Mouse (Mus musculus): ENCODE data around the gene Smo. TPM values are rescaled to one million over a fixed set of nuclear protein-coding genes. Genes with fewer than 3 reads are reported as not detected.
A peak's percentile ranks its signal among the peaks of the same experiment; 100 is the strongest.
"Not testable (repeated sequence)": the region's sequence is repeated elsewhere in the genome, so short reads cannot be mapped to it uniquely, and the experiment has no call there.

The Smo gene
- polyA plus RNA-seq, 1 experiment from 2014 or later, result 2.9 TPM

DNA sequence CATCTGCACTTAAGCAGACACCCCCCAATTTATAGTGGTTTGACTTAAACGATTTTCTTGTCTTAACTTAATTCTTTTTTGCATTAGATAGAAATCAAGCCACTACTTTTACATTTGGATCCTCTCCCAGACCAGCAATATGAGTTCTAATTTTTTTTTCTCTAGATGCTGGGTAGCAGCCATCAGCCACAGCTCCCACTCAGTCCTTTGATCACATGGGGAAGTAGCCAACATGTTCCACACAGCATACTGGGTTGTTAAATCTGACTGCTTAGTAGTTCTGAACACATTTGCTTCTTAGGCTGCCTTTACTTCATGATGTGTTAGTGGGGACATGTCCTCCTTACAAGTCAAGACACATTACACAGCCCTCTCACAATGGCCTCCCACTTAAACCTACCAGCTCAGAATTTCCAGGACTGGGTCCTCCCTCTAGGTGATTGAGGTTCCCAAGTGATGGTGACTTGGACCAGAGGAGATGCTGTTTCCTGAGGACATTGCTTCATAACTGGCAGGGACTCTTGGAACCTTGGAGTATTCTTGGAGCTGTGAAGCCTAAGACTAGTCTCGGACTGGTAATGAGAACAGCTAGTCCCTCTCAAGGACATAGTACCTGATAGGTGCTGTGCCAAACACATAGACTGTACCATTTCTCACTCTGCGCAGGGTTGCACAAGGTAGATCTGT, 16.3 kb downstream of the Smo start:
- ATAC-seq (ENCODE audit: low read depth), result no peak
- H3K27ac ChIP-seq (ENCODE audit: low read length), result no peak overlapping the region
- WGBS (ENCODE audit: insufficient replicate concordance), result 79% methylated on average over 3 of the region's 3 CpGs
- H3K9ac ChIP-seq (ENCODE audit: low read depth, low read length), result no peak overlapping the region
- no peak overlapping the region for H3K4me3 ChIP-seq (ENCODE audit: low read depth, low read length)
- H3K27me3 ChIP-seq (ENCODE audit: control insufficient read depth, insufficient read depth, low read depth, low read length), result no peaks in the 10 kb centered on the region
- H3K9me3 ChIP-seq (replicated peaks; ENCODE audit: control insufficient read depth, low read length), result peaks cover 7% of the 10 kb centered on the region
- H3K36me3 ChIP-seq (ENCODE audit: control insufficient read depth, insufficient read depth), result no peaks in the 10 kb centered on the region
- no peaks in the 10 kb centered on the region for H3K4me1 ChIP-seq (ENCODE audit: control insufficient read depth, low read depth, low read length)
- H3K4me2 ChIP-seq (ENCODE audit: low read depth, low read length), result no peak overlapping the region

DNA sequence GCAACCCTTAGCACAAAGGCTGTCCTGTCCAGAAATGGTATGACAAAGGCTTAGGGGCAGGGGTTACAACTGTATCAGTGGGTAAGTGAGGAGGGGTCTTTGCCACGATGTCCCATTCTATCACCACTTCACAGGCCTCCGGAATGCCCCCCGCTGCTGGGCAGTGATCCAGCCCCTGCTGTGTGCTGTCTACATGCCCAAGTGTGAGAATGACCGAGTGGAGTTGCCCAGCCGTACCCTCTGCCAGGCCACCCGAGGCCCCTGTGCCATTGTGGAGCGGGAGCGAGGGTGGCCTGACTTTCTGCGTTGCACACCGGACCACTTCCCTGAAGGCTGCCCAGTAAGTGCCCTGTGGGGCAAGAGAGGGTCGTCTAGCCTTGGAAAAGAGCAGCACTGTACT, 18.0 kb downstream of the Smo start:
- peaks cover 4% of the 10 kb centered on the region for H3K9me3 ChIP-seq (replicated peaks; ENCODE audit: control insufficient read depth, low read length)
- H3K4me1 ChIP-seq (ENCODE audit: control insufficient read depth, low read depth, low read length), result no peaks in the 10 kb centered on the region
- no peak overlapping the region for H3K4me3 ChIP-seq (ENCODE audit: low read depth, low read length)
- no peak for ATAC-seq (ENCODE audit: low read depth)
- H3K36me3 ChIP-seq (ENCODE audit: control insufficient read depth, insufficient read depth), result no peaks in the 10 kb centered on the region
- no peak overlapping the region for H3K27ac ChIP-seq (ENCODE audit: low read length)
- no peak overlapping the region for H3K9ac ChIP-seq (ENCODE audit: low read depth, low read length)
- H3K27me3 ChIP-seq (ENCODE audit: control insufficient read depth, insufficient read depth, low read depth, low read length), result no peaks in the 10 kb centered on the region
- 78% methylated on average over 11 of the region's 11 CpGs for WGBS (ENCODE audit: insufficient replicate concordance)
- no peak overlapping the region for H3K4me2 ChIP-seq (ENCODE audit: low read depth, low read length)

DNA sequence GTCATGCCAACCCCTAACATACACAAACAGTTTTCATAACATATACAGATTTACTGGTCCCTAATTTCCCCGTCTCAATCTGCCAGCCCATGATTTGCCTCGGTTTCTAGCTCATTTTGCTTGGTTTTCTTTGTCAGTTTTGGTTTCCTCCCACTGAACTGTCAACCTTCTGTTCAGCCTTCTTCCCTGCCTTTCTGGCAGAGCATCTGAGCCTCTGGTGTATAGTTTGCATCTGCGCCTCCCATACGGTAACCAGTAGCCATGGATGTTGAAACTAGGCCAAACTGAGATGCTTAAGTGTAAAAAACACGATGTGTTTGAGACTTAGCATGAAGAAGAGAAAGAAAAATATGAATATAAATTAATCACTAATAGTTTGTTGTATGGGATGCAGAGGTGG, 20.7 kb downstream of the Smo start:
- no peaks in the 10 kb centered on the region for H3K36me3 ChIP-seq (ENCODE audit: control insufficient read depth, insufficient read depth)
- no peaks in the 10 kb centered on the region for H3K4me1 ChIP-seq (ENCODE audit: control insufficient read depth, low read depth, low read length)
- no peak overlapping the region for H3K9ac ChIP-seq (ENCODE audit: low read depth, low read length)
- no peak overlapping the region for H3K4me3 ChIP-seq (ENCODE audit: low read depth, low read length)
- H3K27ac ChIP-seq (ENCODE audit: low read length), result no peak overlapping the region
- ATAC-seq (ENCODE audit: low read depth), result no peak
- no peaks in the 10 kb centered on the region for H3K27me3 ChIP-seq (ENCODE audit: control insufficient read depth, insufficient read depth, low read depth, low read length)
- H3K4me2 ChIP-seq (ENCODE audit: low read depth, low read length), result no peak overlapping the region
- WGBS (ENCODE audit: insufficient replicate concordance), result 74% methylated on average over 5 of the region's 5 CpGs
- H3K9me3 ChIP-seq (replicated peaks; ENCODE audit: control insufficient read depth, low read length), result no peaks in the 10 kb centered on the region

DNA sequence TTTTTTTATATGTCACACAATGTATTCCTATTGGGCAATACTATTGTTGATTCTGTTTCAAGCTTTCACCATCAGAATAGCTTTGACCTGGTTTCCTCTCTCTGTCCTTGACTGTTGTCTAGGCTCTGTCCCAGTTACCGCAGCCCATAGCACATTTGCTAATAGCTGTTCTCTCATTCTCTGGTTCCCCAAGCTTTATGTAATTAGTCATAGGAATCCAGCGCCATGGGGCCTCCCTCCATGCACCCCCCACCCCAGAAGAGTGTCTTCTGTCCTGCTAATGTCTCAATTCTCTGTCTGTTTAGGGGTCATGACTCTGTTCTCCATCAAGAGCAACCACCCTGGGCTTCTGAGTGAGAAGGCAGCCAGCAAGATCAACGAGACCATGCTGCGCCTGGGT, 21.2 kb downstream of the Smo start:
- no peak overlapping the region for H3K4me3 ChIP-seq (ENCODE audit: low read depth, low read length)
- H3K36me3 ChIP-seq (ENCODE audit: control insufficient read depth, insufficient read depth), result no peaks in the 10 kb centered on the region
- no peaks in the 10 kb centered on the region for H3K9me3 ChIP-seq (replicated peaks; ENCODE audit: control insufficient read depth, low read length)
- 71% methylated on average over 4 of the region's 4 CpGs for WGBS (ENCODE audit: insufficient replicate concordance)
- ATAC-seq (ENCODE audit: low read depth), result peak; percentile 58; the same call in 1 of the 2 replicates
- H3K4me1 ChIP-seq (ENCODE audit: control insufficient read depth, low read depth, low read length), result no peaks in the 10 kb centered on the region
- no peak overlapping the region for H3K9ac ChIP-seq (ENCODE audit: low read depth, low read length)
- no peaks in the 10 kb centered on the region for H3K27me3 ChIP-seq (ENCODE audit: control insufficient read depth, insufficient read depth, low read depth, low read length)
- no peak overlapping the region for H3K4me2 ChIP-seq (ENCODE audit: low read depth, low read length)
- no peak overlapping the region for H3K27ac ChIP-seq (ENCODE audit: low read length)

DNA sequence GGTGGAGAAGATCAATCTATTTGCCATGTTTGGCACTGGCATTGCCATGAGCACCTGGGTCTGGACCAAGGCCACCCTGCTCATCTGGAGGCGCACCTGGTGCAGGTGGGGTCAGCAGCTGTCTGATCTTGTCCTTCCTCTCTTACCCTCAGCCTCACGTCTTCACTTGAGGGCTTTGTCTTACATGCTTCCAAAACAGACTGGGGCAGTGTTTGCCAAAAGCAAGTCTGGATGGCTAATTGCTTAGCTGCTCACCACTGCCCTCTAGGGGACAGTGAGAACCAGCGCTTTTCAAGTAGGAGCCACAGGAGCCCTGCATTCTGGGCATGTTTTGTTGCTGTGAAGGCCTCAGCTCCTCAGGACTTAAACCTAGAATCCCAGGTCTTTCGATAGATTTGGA, 23.1 kb downstream of the Smo start:
- ATAC-seq (ENCODE audit: low read depth), result peak; percentile 36; the same call in 1 of the 2 replicates

DNA sequence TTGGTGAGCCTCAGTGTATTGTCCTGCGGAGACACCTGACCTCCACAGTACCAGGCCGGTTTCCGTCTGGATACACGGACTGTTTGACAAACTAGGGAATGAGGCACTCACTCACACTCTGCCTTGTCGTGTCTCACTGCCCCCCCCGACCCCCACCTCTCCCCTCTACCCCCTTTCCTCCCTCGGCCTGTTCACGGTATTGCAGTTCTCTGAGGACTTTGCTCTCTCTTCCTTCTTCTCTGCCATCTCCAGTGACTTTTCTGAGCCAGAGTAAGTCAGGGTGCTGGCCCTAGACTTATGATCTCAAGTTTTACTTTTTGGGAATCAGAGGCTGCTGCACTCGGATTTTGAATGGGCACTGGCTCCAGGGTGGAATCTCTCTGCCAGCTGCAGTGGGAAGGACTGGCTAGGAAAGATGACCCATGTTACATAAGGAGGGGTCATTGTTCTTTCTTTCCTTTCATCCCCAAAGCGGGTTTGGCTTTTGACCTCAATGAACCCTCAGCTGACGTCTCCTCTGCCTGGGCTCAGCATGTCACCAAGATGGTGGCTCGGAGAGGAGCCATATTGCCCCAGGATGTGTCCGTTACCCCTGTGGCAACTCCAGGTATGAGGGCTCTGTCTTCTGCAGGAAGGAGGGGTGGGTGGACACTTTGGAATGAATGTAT, 23.8 kb downstream of the Smo start:
- Histone ChIP-seq H3K27me3 (ENCODE audit: control insufficient read depth, insufficient read depth, low read depth, low read length) (no peaks in the 10 kb centered on the region), H3K36me3 (ENCODE audit: control insufficient read depth, insufficient read depth) (no peaks in the 10 kb centered on the region), H3K27ac (ENCODE audit: low read length) (no peak overlapping the region), H3K4me1 (ENCODE audit: control insufficient read depth, low read depth, low read length) (no peaks in the 10 kb centered on the region), H3K4me2 (ENCODE audit: low read depth, low read length) (no peak overlapping the region), H3K9ac (ENCODE audit: low read depth, low read length) (no peak overlapping the region), H3K9me3 (replicated peaks; ENCODE audit: control insufficient read depth, low read length) (no peaks in the 10 kb centered on the region), H3K4me3 (ENCODE audit: low read depth, low read length) (no peak overlapping the region)
- no peak for ATAC-seq (ENCODE audit: low read depth)
- 70% methylated on average over 13 of the region's 13 CpGs for WGBS (ENCODE audit: insufficient replicate concordance)

More for the DNA sequence above, 23.1 kb downstream of the Smo start:
- Histone ChIP-seq H3K9ac (ENCODE audit: low read depth, low read length) (no peak overlapping the region), H3K9me3 (replicated peaks; ENCODE audit: control insufficient read depth, low read length) (no peaks in the 10 kb centered on the region), H3K4me3 (ENCODE audit: low read depth, low read length) (no peak overlapping the region), H3K36me3 (ENCODE audit: control insufficient read depth, insufficient read depth) (no peaks in the 10 kb centered on the region), H3K4me1 (ENCODE audit: control insufficient read depth, low read depth, low read length) (no peaks in the 10 kb centered on the region), H3K4me2 (ENCODE audit: low read depth, low read length) (no peak overlapping the region), H3K27ac (ENCODE audit: low read length) (no peak overlapping the region), H3K27me3 (ENCODE audit: control insufficient read depth, insufficient read depth, low read depth, low read length) (no peaks in the 10 kb centered on the region)
- WGBS (ENCODE audit: insufficient replicate concordance), result 28% methylated on average over 4 of the region's 4 CpGs

DNA sequence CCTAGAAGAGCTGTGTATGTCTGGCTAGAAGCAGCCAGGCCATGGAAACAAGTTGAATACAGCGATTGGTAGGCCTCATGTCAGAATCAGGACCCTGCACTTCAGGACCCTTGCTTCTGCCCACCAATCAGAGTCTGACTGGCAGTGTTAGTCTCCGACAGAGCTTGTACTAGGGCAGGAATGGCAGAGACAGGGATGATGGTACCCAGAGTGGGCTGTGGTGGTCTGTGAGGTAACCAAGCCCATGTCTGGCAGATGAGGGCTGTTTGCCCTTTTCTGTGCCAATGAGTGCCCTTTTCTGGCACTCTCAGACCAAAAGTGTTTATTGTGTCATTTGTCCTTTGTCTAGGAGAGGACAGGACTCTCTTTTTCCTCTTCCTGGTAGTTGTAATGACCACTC, 25.1 kb downstream of the Smo start:
- not testable (repeated sequence) for H3K9me3 ChIP-seq (replicated peaks; ENCODE audit: control insufficient read depth, low read length); H3K4me2 ChIP-seq (ENCODE audit: low read depth, low read length); H3K4me1 ChIP-seq (ENCODE audit: control insufficient read depth, low read depth, low read length); H3K9ac ChIP-seq (ENCODE audit: low read depth, low read length); H3K27ac ChIP-seq (ENCODE audit: low read length); H3K4me3 ChIP-seq (ENCODE audit: low read depth, low read length); ATAC-seq (ENCODE audit: low read depth); H3K36me3 ChIP-seq (ENCODE audit: control insufficient read depth, insufficient read depth); H3K27me3 ChIP-seq (ENCODE audit: control insufficient read depth, insufficient read depth, low read depth, low read length)
- WGBS (ENCODE audit: insufficient replicate concordance), result 72% methylated on average over 2 of the region's 2 CpGs

DNA sequence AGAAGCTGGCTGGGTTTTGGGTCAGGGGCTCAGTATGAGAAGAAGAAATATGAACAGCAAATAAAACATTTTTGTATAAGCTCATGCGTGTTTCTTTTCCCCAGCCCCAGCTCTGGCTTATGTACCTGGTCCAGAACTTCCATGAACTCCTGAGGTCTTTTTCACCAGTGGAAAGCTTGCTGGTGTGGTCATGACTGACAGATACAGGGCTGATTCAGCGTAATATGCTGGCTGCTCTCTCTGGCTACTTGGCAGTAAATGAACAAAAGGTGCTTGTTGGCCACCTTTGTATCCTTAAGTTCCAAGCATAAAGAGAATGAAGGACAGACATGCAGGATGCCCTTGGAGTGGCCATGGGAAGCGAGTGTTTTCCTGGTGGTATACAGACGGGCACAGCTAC, 26.0 kb downstream of the Smo start:
- Histone ChIP-seq H3K4me1 (ENCODE audit: control insufficient read depth, low read depth, low read length) (no peaks in the 10 kb centered on the region), H3K9me3 (replicated peaks; ENCODE audit: control insufficient read depth, low read length) (no peaks in the 10 kb centered on the region), H3K36me3 (ENCODE audit: control insufficient read depth, insufficient read depth) (no peaks in the 10 kb centered on the region), H3K27ac (ENCODE audit: low read length) (no peak overlapping the region), H3K4me2 (ENCODE audit: low read depth, low read length) (no peak overlapping the region), H3K27me3 (ENCODE audit: control insufficient read depth, insufficient read depth, low read depth, low read length) (no peaks in the 10 kb centered on the region), H3K4me3 (ENCODE audit: low read depth, low read length) (no peak overlapping the region), H3K9ac (ENCODE audit: low read depth, low read length) (no peak overlapping the region)
- 64% methylated on average over 4 of the region's 4 CpGs for WGBS (ENCODE audit: insufficient replicate concordance)
- no peak for ATAC-seq (ENCODE audit: low read depth)

DNA sequence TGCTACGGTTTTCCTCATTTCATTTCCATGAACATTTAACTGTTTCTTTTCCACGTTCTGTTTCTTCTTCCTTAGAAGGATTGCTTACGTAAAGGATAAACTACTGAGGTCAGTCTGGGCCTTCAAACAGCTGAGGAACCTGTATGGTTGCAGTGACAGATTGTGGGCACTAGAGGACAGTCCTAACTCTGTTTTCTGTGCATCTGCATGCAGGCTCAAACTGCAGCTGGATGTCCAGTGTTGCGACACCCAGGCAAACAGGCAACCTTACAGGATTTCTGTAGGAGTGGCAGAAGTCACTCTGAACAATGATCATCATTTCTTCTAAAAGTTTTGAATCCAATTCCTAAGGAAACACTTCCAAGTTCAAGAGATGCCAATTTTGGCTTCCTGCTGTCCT, 27.2 kb downstream of the Smo start:
- Histone ChIP-seq H3K27ac (ENCODE audit: low read length) (no peak overlapping the region), H3K4me3 (ENCODE audit: low read depth, low read length) (no peak overlapping the region), H3K36me3 (ENCODE audit: control insufficient read depth, insufficient read depth) (no peaks in the 10 kb centered on the region), H3K4me1 (ENCODE audit: control insufficient read depth, low read depth, low read length) (no peaks in the 10 kb centered on the region), H3K27me3 (ENCODE audit: control insufficient read depth, insufficient read depth, low read depth, low read length) (no peaks in the 10 kb centered on the region), H3K4me2 (ENCODE audit: low read depth, low read length) (no peak overlapping the region), H3K9me3 (replicated peaks; ENCODE audit: control insufficient read depth, low read length) (no peaks in the 10 kb centered on the region), H3K9ac (ENCODE audit: low read depth, low read length) (no peak overlapping the region)
- WGBS (ENCODE audit: insufficient replicate concordance), result 53% methylated on average over 4 of the region's 4 CpGs
- 0 out of 2 replicates have a peak, but pooled peaks have one; percentile 46 for ATAC-seq (ENCODE audit: low read depth)

All from liver, embryonic 16.5 days (tissue).